Mouse (Mus musculus): ENCODE data around the gene Hist1h1b.

GRCm38 (mm10) chr13:21745006-21745405 lies 35.4 kb downstream of the Hist1h1b start:
- no peak for TF ChIP-seq CTCF (IDR thresholded peaks at IDR 0.05; ENCODE audit: borderline replicate concordance, extremely low read depth, insufficient read depth, insufficient read length)
- TF ChIP-seq POLR2A (IDR thresholded peaks at IDR 0.05; ENCODE audit: borderline replicate concordance, extremely low read depth, insufficient read depth, insufficient read length, poor library complexity, severe bottlenecking): no peak

All from brain, embryonic 14.5 days (tissue).